Mouse (Mus musculus) MEL (cell line): Measurements from ENCODE around the gene Clca3a1. TPM values are rescaled to one million over a fixed set of nuclear protein-coding genes. Genes with fewer than 3 reads are reported as not detected.

Source experiments
- DNase-seq: peaks from one replicate; pipeline ENCODE4 v3.0.0; 2011; ENCODE audit warnings: low read depth, low spot score
- H3K27ac ChIP-seq: 2 replicates; pipeline ENCODE4 v1.5.1; 2012; ENCODE audit warnings: low read depth, mild to moderate bottlenecking, control low read depth, low read length, moderate library complexity; ENCODE audit not compliant: control insufficient read depth
- H3K27me3 ChIP-seq, 2 experiments: fragments of 150-350 bp in 1 of 2; sonication (generic) in 1 of 2; 2 replicates each; pipeline ENCODE4 v1.6.1; 2012; ENCODE audit warnings: low read length in 2 of 2, mild to moderate bottlenecking in 2 of 2, improper control_type of control experiment in 1 of 2, moderate library complexity in 1 of 2; ENCODE audit not compliant: insufficient read depth in 2 of 2, control insufficient read depth in 1 of 2
- H3K36me3 ChIP-seq, 2 experiments: 2 replicates each; pipeline ENCODE4 v1.6.1; 2012 to 2014; ENCODE audit warnings: low read length in 2 of 2, improper control_type of control experiment in 1 of 2, inconsistent platforms in 1 of 2, mild to moderate bottlenecking in 1 of 2; ENCODE audit not compliant: insufficient read depth in 2 of 2, control insufficient read depth in 1 of 2
- H3K4me1 ChIP-seq, 2 experiments: fragments of 150-350 bp in 1 of 2; sonication (generic) in 1 of 2; 2 replicates each; pipeline ENCODE4 v1.6.1; 2012; ENCODE audit warnings: low read length in 2 of 2, improper control_type of control experiment in 1 of 2, mild to moderate bottlenecking in 1 of 2; ENCODE audit not compliant: insufficient read depth in 2 of 2, control insufficient read depth in 1 of 2
- H3K4me3 ChIP-seq, 2 experiments: fragments of 150-350 bp in 1 of 2; sonication (generic) in 1 of 2; 2 replicates each; pipeline ENCODE4 v1.5.1; 2012; ENCODE audit warnings: low read depth in 2 of 2, low read length in 2 of 2, mild to moderate bottlenecking in 2 of 2, moderate library complexity in 2 of 2, control low read depth in 1 of 2, improper control_type of control experiment in 1 of 2; ENCODE audit not compliant: control insufficient read depth in 1 of 2, insufficient read depth in 1 of 2
- H3K79me2 ChIP-seq: 2 replicates; pipeline ENCODE4 v1.6.1; 2012; ENCODE audit warnings: mild to moderate bottlenecking, low read length, moderate library complexity; ENCODE audit not compliant: control insufficient read depth, poor library complexity, insufficient read depth
- H3K9ac ChIP-seq: 2 replicates; pipeline ENCODE4 v1.6.1; 2012; ENCODE audit warnings: low read depth, mild to moderate bottlenecking, control low read depth, low read length, moderate library complexity; ENCODE audit not compliant: control insufficient read depth, poor library complexity, severe bottlenecking
- H3K9me3 ChIP-seq: fragments of 150-350 bp; sonication (generic); replicated peaks from 2 replicates; pipeline ENCODE4 v1.6.1; 2012; ENCODE audit warnings: mild to moderate bottlenecking, low read length, improper control_type of control experiment, moderate library complexity; ENCODE audit not compliant: insufficient read depth
- BHLHE40 ChIP-seq: IDR thresholded peaks from 2 replicates; pipeline ENCODE4 v1.6.1; 2012; ENCODE audit warnings: low read depth, mild to moderate bottlenecking, inconsistent platforms, low read length, improper control_type of control experiment, borderline replicate concordance
- CHD1 ChIP-seq: IDR thresholded peaks from 2 replicates; pipeline ENCODE4 v1.6.1; 2012; ENCODE audit warnings: low read depth, mild to moderate bottlenecking, inconsistent platforms, low read length, improper control_type of control experiment
- ELF1 ChIP-seq: IDR thresholded peaks from 2 replicates; pipeline ENCODE4 v1.6.1; 2014; ENCODE audit warnings: low read depth, mild to moderate bottlenecking, inconsistent platforms, low read length, improper control_type of control experiment, moderate library complexity
- EP300 ChIP-seq, 2 experiments: IDR thresholded peaks; 2 replicates each; pipeline ENCODE4 v1.6.1; 2011; ENCODE audit warnings: improper control_type of control experiment in 2 of 2, low read length in 2 of 2, low read depth in 1 of 2, mild to moderate bottlenecking in 1 of 2
- ETS1 ChIP-seq: IDR thresholded peaks from 2 replicates; pipeline ENCODE4 v1.6.1; 2012; ENCODE audit warnings: low read depth, mild to moderate bottlenecking, inconsistent platforms, low read length, improper control_type of control experiment, moderate library complexity
- GABPA ChIP-seq: IDR thresholded peaks from 2 replicates; pipeline ENCODE4 v1.6.1; 2012; ENCODE audit warnings: low read depth, mild to moderate bottlenecking, inconsistent platforms, low read length, improper control_type of control experiment, moderate library complexity
- GATA1 ChIP-seq: IDR thresholded peaks from 2 replicates; pipeline ENCODE4 v1.6.1; 2011; ENCODE audit warnings: low read depth, low read length, improper control_type of control experiment
- HCFC1 ChIP-seq: IDR thresholded peaks from 2 replicates; pipeline ENCODE4 v1.6.1; 2012; ENCODE audit warnings: low read depth, mild to moderate bottlenecking, inconsistent platforms, low read length, improper control_type of control experiment, moderate library complexity
- KAT2A ChIP-seq: conservative IDR thresholded peaks from 2 replicates; pipeline ENCODE4 v1.6.1; 2012; ENCODE audit warnings: low read depth, low read length, improper control_type of control experiment, inconsistent platforms
- MAFK ChIP-seq: IDR thresholded peaks from 2 replicates; pipeline ENCODE4 v1.6.1; 2011; ENCODE audit warnings: low read depth, mild to moderate bottlenecking, low read length, improper control_type of control experiment, borderline replicate concordance
- MAX ChIP-seq: IDR thresholded peaks from 2 replicates; pipeline ENCODE4 v1.6.1; 2011; ENCODE audit warnings: low read length, improper control_type of control experiment
- MEF2A ChIP-seq: IDR thresholded peaks from 2 replicates; pipeline ENCODE4 v1.6.1; 2014; ENCODE audit warnings: low read depth, mild to moderate bottlenecking, inconsistent platforms, low read length, improper control_type of control experiment; ENCODE audit not compliant: poor library complexity, insufficient replicate concordance, severe bottlenecking; ENCODE audit errors: extremely low read depth
- MYB ChIP-seq: IDR thresholded peaks from 2 replicates; pipeline ENCODE4 v1.6.1; 2011; ENCODE audit warnings: mild to moderate bottlenecking, low read depth, low read length, improper control_type of control experiment
- MYC ChIP-seq: IDR thresholded peaks from 2 replicates; pipeline ENCODE4 v1.6.1; 2011; ENCODE audit warnings: low read depth, mild to moderate bottlenecking, low read length, improper control_type of control experiment, moderate library complexity
- POLR2A ChIP-seq, 2 experiments: IDR thresholded peaks; 2 replicates each; pipeline ENCODE4 v1.6.1; 2011 to 2012; ENCODE audit warnings: low read length in 2 of 2, mild to moderate bottlenecking in 2 of 2, control low read depth in 1 of 2, improper control_type of control experiment in 1 of 2, low read depth in 1 of 2, moderate library complexity in 1 of 2; ENCODE audit not compliant: control insufficient read depth in 1 of 2, insufficient read depth in 1 of 2, poor library complexity in 1 of 2
- POLR2AphosphoS2 ChIP-seq: IDR thresholded peaks from 2 replicates; pipeline ENCODE4 v1.6.1; 2011; ENCODE audit warnings: low read length, improper control_type of control experiment
- POLR2AphosphoS5 ChIP-seq: IDR thresholded peaks from 2 replicates; pipeline ENCODE4 v1.6.1; 2012; ENCODE audit warnings: low read depth, borderline replicate concordance, mild to moderate bottlenecking, inconsistent platforms, low read length, moderate library complexity, mixed read lengths
- RAD21 ChIP-seq: IDR thresholded peaks from 2 replicates; pipeline ENCODE4 v1.6.1; 2011; ENCODE audit warnings: mild to moderate bottlenecking, low read depth, low read length, improper control_type of control experiment
- RCOR1 ChIP-seq: IDR thresholded peaks from 2 replicates; pipeline ENCODE4 v1.6.1; 2012; ENCODE audit warnings: low read depth, mild to moderate bottlenecking, inconsistent platforms, low read length, improper control_type of control experiment
- SIN3A ChIP-seq: IDR thresholded peaks from 2 replicates; pipeline ENCODE4 v1.6.1; 2012; ENCODE audit warnings: low read length, improper control_type of control experiment, inconsistent platforms
- TAL1 ChIP-seq: IDR thresholded peaks from 2 replicates; pipeline ENCODE4 v1.6.1; 2012; ENCODE audit warnings: mild to moderate bottlenecking, inconsistent platforms, low read length, moderate library complexity, mixed read lengths
- TBP ChIP-seq: IDR thresholded peaks from 2 replicates; pipeline ENCODE4 v1.8.0; 2011; ENCODE audit warnings: low read depth, low read length, improper control_type of control experiment
- TCF12 ChIP-seq: IDR thresholded peaks from 2 replicates; pipeline ENCODE4 v1.6.1; 2014; ENCODE audit warnings: low read depth, mild to moderate bottlenecking, inconsistent platforms, low read length, improper control_type of control experiment, moderate library complexity
- USF1 ChIP-seq: IDR thresholded peaks from 2 replicates; pipeline ENCODE4 v1.6.1; 2014; ENCODE audit warnings: low read depth, mild to moderate bottlenecking, inconsistent platforms, low read length, improper control_type of control experiment, moderate library complexity
- ZNF384 ChIP-seq: IDR thresholded peaks from 2 replicates; pipeline ENCODE4 v1.6.1; 2012; ENCODE audit warnings: low read depth, mild to moderate bottlenecking, inconsistent platforms, low read length, improper control_type of control experiment
- polyA plus RNA-seq, 2 experiments: library from polyadenylated mRNA; stranded (reverse) in 1 of 2; unstranded in 1 of 2; fragments of >175 nt in 1 of 2; fragments of >200 nt in 1 of 2; gene quantifications; 2 replicates each; pipeline versions ENCODE4 v1.2.1 to v1.2.4; 2012; ENCODE audit warnings: low replicate concordance in 2 of 2, low read depth in 1 of 2; ENCODE audit not compliant: insufficient read length in 2 of 2, insufficient read depth in 1 of 2, missing spikeins in 1 of 2
- total RNA-seq: library from RNA; depleted of rRNA; stranded (reverse); fragments of 300-350 nt; gene quantifications from 2 replicates; pipeline ENCODE4 v1.2.3, GENCODE M21; 2012

Gene Clca3a1
- total and polyA plus RNA-seq, 3 experiments, result 0.12 to 0.40 TPM; not detected in 1

DNA sequence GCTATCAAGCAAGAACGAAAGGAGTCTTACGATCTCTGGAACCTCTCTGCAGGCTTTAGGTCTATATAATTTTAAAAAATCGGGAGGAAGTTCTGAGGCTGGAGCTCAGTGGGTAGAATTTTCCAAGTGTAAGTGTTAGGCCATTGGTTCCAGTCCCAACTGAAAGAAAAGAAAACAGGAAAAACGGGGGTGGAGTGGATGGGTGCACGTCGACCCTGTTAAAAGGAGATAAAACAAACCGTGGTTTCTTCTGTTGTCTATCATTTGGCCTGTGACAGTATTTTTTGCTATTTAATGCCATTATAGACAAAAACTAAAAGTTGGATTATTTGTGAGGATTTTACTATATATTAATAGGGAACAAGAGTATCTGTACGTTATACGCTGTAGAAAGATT lies 38.9 kb downstream of the Clca3a1 start:
- peak overlapping the region; percentile 83 for H3K9ac ChIP-seq
- H3K4me3 ChIP-seq, result peak overlapping the region; percentile 79 to 87
- DNase-seq, result peak; percentile 45

DNA sequence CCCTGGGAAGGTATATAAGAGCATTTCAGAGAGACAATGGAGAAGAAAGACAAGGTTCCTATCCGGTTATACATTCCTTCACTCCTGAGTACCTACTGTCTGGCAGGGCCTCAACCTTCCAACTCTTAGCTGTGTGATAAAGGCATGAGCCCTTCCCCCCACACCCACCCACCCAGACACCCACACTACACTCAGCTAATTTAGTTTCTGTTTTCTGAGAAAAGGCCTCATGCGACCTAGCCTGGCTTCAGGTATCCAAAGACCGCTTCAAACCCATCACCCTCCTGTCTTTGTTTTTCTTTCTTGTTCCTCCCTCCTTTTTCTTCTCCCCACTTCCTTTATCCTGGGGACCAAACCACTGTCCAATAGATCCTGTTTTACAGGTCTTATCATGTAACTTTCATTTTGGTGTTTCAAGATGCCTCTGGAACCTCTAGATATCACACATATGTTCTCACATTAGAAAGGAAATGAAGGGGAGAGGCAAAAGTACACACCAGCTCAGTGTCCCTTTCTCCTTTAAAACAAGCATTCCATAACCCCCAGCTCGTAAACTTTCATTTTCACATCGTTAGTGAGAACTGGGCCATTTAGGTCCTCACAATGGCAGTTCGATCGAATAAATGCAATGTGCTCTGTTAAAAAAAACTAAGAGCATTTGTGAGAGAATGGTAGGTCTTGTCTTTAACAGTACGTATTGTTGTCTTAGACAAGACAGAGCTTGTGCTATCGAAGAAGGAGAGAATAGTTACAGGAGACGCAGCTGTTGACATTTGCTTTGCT lies 39.5 kb downstream of the Clca3a1 start:
- Histone ChIP-seq H3K36me3 (peaks cover 0 to 13% of the 10 kb centered on the region in 2 experiments; a peak in 2 of 4 replicates), H3K27ac (peak overlapping the region; percentile 95), H3K27me3 (no peaks in the 10 kb centered on the region), H3K9ac (peak overlapping the region; percentile 83), H3K79me2 (peaks cover 25% of the 10 kb centered on the region), H3K4me1 (peaks cover 9% of the 10 kb centered on the region in 2 experiments; a peak in 3 of 4 replicates), H3K9me3 (no peaks in the 10 kb centered on the region), H3K4me3 (peak overlapping the region; percentile 79 to 87)
- DNase-seq, result peak; percentile 64
- TF ChIP-seq MAX (no peak), MAFK (no peak), GABPA (no peak), SIN3A (peak; percentile 64), CHD1 (no peak), POLR2AphosphoS5 (no peak), RCOR1 (0 out of 2 replicates have a peak, but pooled peaks have one; percentile 7), TBP (no peak), ETS1 (0 out of 2 replicates have a peak, but pooled peaks have one; percentile 22), USF1 (peak; percentile 63), KAT2A (no peak), MYC (no peak), RAD21 (no peak), BHLHE40 (no peak), POLR2AphosphoS2 (no peak), MEF2A (no peak), POLR2A (IDR thresholded peaks at IDR 0.05; ENCODE audit: control insufficient read depth in 1 of 2, insufficient read depth in 1 of 2, low read depth in 1 of 2, low read length in 2 of 2, poor library complexity in 1 of 2) (no peak), EP300 (IDR thresholded peaks at IDR 0.05; ENCODE audit: low read depth in 1 of 2, low read length in 2 of 2) (peak in 1 of 2 experiments; percentile 4; a peak in 1 of 4 replicates), HCFC1 (no peak), ELF1 (no peak)

More for the DNA sequence above, 38.9 kb downstream of the Clca3a1 start:
- Histone ChIP-seq H3K4me1 (peaks cover 9% of the 10 kb centered on the region in 2 experiments; a peak in 3 of 4 replicates), H3K27ac (peak overlapping the region; percentile 95), H3K9me3 (no peaks in the 10 kb centered on the region), H3K36me3 (peaks cover 0 to 13% of the 10 kb centered on the region in 2 experiments; a peak in 2 of 4 replicates)
- peak; percentile 50; the same call in 1 of the 2 replicates for TF ChIP-seq SIN3A
- TF ChIP-seq GATA1, result 0 out of 2 replicates have a peak, but pooled peaks have one; percentile 11
- TF ChIP-seq MYB, result peak; percentile 36; the same call in 1 of the 2 replicates
- TF ChIP-seq ELF1, result no peak
- peak; percentile 38 to 71 for TF ChIP-seq EP300 (IDR thresholded peaks at IDR 0.05; ENCODE audit: low read depth in 1 of 2, low read length in 2 of 2)
- peak; percentile 44; the same call in 1 of the 2 replicates for TF ChIP-seq ETS1
- no peak for TF ChIP-seq GABPA
- peak; percentile 41; the same call in 1 of the 2 replicates for TF ChIP-seq TCF12
- TF ChIP-seq ZNF384, result no peak
- no peak for TF ChIP-seq KAT2A
- 0 out of 2 replicates have a peak, but pooled peaks have one; percentile 4 for TF ChIP-seq TAL1
- TF ChIP-seq, all 39 proteins: peak for 7
- H3K79me2 ChIP-seq, result peaks cover 24% of the 10 kb centered on the region
- no peaks in the 10 kb centered on the region for H3K27me3 ChIP-seq
